Mouse (Mus musculus) bone marrow macrophage, adult 2 months (primary cell): Measurements from ENCODE around the gene Syn3.

ENCODE experiments used
- CTCF ChIP-seq: IDR thresholded peaks from 2 replicates; pipeline ENCODE4 v1.5.1; 2012; ENCODE audit warnings: low read depth, mild to moderate bottlenecking, low read length, moderate library complexity
- POLR2A ChIP-seq: IDR thresholded peaks from 2 replicates; pipeline ENCODE4 v1.6.1; 2012; ENCODE audit warnings: mild to moderate bottlenecking, low read depth, low read length, borderline replicate concordance

DNA sequence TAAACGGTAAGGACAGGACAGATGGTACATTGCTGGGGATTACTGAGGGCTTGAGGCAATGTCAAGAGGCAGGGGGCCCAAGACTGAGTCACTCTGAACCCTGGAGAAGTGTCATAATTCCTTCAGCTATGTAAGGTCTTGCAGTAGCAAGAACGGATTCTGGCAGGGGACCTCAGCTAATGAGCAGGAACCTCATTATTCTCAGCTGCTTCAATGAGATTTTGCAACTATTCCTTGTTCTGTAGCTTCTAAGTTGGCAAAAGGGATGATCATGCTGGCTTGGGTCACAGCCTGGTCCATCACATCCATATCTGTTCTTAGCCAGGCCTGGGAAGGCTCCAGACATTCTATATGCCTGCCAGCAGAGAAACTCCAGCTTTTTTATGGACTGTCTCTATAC, 139.5 kb downstream of the Syn3 start:
- no peak for TF ChIP-seq POLR2A
- TF ChIP-seq CTCF: no peak
